Mouse (Mus musculus): Measurements from ENCODE around the gene Tle3. TPM values are rescaled to one million over a fixed set of nuclear protein-coding genes. Genes with fewer than 3 reads are reported as not detected.

The Tle3 gene
- polyA plus RNA-seq, 1 experiment from 2014 or later: 11.4 TPM

DNA sequence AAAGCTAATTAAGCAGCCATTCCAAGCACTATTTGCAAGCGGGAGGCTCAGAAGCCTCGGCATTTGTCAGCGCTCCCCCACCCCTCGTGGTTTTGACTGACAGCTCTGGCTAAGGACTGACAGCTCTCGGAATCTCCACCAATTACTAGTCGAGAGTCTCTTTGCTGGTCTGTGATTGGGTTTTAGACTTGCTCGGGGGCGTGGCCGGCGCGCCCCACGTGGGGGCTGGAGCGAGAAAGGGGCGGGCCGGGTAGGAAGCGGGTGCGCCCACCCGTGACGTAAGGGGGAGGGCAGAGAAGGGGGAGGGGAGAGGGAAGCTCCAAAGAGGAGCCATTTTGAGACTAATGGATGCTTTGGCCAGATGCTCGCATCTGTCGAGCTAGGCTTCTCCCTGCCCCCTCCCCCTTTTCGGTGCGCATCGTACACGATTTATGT, 1.7 kb upstream of the Tle3 start:
- peaks cover 28% of the 10 kb centered on the region for H3K27me3 ChIP-seq (ENCODE audit: control insufficient read depth, insufficient read depth, low read length)
- H3K4me2 ChIP-seq: peak overlapping the region; percentile 96
- WGBS (ENCODE audit: insufficient replicate concordance): under 1% methylated on average over 21 of the region's 25 CpGs
- peak; percentile 79 for ATAC-seq (replicated peaks; ENCODE audit: insufficient number of reproducible peaks, low FRiP score, low TSS enrichment)
- peak overlapping the region; percentile 76; the same call in 1 of the 2 replicates for H3K27ac ChIP-seq (ENCODE audit: low read depth, low read length)
- H3K36me3 ChIP-seq (ENCODE audit: control insufficient read depth, insufficient read depth, low read length): no peaks in the 10 kb centered on the region
- H3K9ac ChIP-seq (ENCODE audit: low read depth, low read length): peak overlapping the region; percentile 73
- H3K4me3 ChIP-seq (ENCODE audit: low read depth, low read length): peak overlapping the region; percentile 59
- H3K9me3 ChIP-seq (replicated peaks; ENCODE audit: control insufficient read depth, low read length): no peaks in the 10 kb centered on the region
- peaks cover 37% of the 10 kb centered on the region for H3K4me1 ChIP-seq (ENCODE audit: control insufficient read depth, insufficient read depth, low read length)

DNA sequence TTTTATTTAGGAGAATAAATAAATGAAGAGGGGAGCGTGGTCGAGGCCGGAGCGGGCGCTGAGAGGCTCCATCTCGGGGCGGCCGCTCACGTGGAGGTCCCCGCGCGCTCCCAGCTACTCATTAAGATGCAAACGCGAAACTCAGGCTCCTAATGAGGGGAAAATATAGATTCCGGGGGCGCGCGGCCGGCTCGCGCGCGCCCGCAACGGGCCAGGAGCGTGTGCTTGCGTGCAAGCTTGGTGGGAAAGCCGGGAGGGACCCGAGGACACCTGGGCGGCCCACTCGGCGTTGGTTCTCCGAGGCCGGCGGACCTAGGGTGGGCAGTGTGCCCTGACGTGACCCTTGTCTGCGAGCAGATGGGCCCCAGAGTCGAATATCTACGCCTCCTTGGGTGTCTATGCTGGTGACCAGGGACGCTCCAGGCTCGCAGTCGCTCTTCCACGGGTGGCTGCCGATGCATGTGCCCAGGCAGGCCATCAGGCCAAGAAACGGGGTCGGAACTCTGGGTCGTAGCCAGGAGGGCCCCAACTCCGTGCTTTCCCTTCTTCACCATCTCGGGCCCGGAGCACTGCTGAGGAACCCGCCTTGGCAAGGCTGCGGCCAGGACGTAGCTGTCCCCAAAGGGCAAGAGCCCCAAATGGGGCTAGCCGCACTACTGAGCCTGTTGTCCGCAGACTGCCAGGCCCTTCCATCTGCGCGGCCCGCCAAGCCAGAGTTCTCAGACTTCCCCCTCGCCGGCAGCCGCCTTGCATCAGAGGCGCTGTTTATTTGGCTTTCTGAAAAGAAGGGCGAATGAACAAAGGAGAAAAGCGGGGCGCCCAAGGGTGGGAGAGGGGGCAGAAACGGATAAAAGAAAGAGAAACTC, 1.0 kb upstream of the Tle3 start:
- Histone ChIP-seq H3K9ac (ENCODE audit: low read depth, low read length) (peak overlapping the region; percentile 73), H3K36me3 (ENCODE audit: control insufficient read depth, insufficient read depth, low read length) (no peaks in the 10 kb centered on the region), H3K9me3 (replicated peaks; ENCODE audit: control insufficient read depth, low read length) (no peaks in the 10 kb centered on the region), H3K4me2 (peak overlapping the region; percentile 96), H3K4me1 (ENCODE audit: control insufficient read depth, insufficient read depth, low read length) (peaks cover 40% of the 10 kb centered on the region), H3K27me3 (ENCODE audit: control insufficient read depth, insufficient read depth, low read length) (peaks cover 24% of the 10 kb centered on the region), H3K27ac (ENCODE audit: low read depth, low read length) (peak overlapping the region; percentile 76), H3K4me3 (ENCODE audit: low read depth, low read length) (peak overlapping the region; percentile 59)
- under 1% methylated on average over 66 of the region's 66 CpGs for WGBS (ENCODE audit: insufficient replicate concordance)
- peak; percentile 5; the same call in 1 of the 2 replicates for ATAC-seq (replicated peaks; ENCODE audit: insufficient number of reproducible peaks, low FRiP score, low TSS enrichment)

DNA sequence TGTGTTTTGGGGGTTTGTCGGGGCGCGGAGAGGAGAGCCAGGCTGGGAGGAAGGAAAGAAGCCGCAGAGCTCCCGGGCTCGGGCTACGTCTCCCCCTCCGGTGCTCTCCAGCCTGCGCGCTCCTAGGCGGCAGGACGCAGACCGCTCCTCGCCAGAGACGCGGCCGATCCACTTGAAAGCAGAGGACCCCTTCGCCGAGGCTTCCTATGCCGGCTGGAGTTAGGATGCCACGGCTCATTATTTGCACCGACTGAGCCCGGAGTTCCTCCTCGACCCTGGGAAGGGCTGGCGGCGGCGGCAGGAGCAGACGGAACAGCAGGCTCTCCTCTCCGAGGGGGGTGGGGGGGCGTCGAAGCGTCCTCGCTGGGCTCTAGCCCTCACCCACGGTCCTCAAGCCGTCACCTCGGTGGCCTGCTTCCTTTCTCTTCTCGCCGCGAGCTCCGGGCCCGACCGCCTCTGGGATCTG, 377 bp downstream of the Tle3 start:
- Histone ChIP-seq H3K4me3 (ENCODE audit: low read depth, low read length) (peak overlapping the region; percentile 88), H3K9ac (ENCODE audit: low read depth, low read length) (peak overlapping the region; percentile 93), H3K9me3 (replicated peaks; ENCODE audit: control insufficient read depth, low read length) (no peaks in the 10 kb centered on the region), H3K27ac (ENCODE audit: low read depth, low read length) (peak overlapping the region; percentile 82), H3K4me2 (peak overlapping the region; percentile 96), H3K27me3 (ENCODE audit: control insufficient read depth, insufficient read depth, low read length) (peaks cover 23% of the 10 kb centered on the region), H3K36me3 (ENCODE audit: control insufficient read depth, insufficient read depth, low read length) (no peaks in the 10 kb centered on the region), H3K4me1 (ENCODE audit: control insufficient read depth, insufficient read depth, low read length) (peaks cover 55% of the 10 kb centered on the region)
- ATAC-seq (replicated peaks; ENCODE audit: insufficient number of reproducible peaks, low FRiP score, low TSS enrichment): peak; percentile 18; the same call in 1 of the 2 replicates
- 0% methylated on average over 40 of the region's 42 CpGs for WGBS (ENCODE audit: insufficient replicate concordance)

DNA sequence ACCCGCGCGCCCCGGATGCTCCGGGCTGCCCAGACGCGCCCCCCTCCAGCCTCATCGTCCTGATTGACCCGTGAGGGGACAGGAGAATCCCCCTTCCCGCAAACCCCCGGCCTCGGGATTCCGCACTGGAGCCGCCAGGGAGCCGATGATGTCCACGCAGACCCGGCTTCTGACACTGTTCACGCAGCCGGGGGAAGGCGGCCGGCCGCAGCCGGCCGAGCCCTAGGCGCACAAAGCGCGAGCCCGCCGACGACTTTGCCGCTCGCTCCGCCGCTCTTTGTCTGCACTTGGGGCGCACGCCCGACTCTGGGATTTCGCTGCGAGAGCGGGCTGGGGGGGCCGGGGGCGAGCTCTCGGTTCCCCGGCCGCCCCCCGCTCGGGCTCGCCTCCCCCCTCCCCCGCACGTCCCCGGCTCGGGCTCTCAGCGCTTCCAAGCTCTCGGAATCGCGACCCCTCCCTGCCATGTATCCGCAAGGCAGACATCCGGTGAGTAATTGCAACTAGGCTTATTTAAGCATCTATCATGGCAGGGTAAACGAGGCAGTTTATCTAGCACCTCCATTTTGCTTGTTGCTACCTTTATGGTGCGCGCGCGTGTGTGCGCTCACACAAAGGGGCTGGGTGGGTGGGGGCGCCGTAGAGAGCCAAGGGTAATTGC, 939 bp downstream of the Tle3 start:
- Histone ChIP-seq H3K9ac (ENCODE audit: low read depth, low read length) (peak overlapping the region; percentile 93), H3K27ac (ENCODE audit: low read depth, low read length) (peak overlapping the region; percentile 82), H3K9me3 (replicated peaks; ENCODE audit: control insufficient read depth, low read length) (no peaks in the 10 kb centered on the region), H3K36me3 (ENCODE audit: control insufficient read depth, insufficient read depth, low read length) (no peaks in the 10 kb centered on the region), H3K4me2 (peak overlapping the region; percentile 96), H3K27me3 (ENCODE audit: control insufficient read depth, insufficient read depth, low read length) (peaks cover 20% of the 10 kb centered on the region), H3K4me3 (ENCODE audit: low read depth, low read length) (peak overlapping the region; percentile 88), H3K4me1 (ENCODE audit: control insufficient read depth, insufficient read depth, low read length) (peaks cover 55% of the 10 kb centered on the region)
- WGBS (ENCODE audit: insufficient replicate concordance): under 1% methylated on average over 57 of the region's 66 CpGs
- ATAC-seq (replicated peaks; ENCODE audit: insufficient number of reproducible peaks, low FRiP score, low TSS enrichment): no peak

DNA sequence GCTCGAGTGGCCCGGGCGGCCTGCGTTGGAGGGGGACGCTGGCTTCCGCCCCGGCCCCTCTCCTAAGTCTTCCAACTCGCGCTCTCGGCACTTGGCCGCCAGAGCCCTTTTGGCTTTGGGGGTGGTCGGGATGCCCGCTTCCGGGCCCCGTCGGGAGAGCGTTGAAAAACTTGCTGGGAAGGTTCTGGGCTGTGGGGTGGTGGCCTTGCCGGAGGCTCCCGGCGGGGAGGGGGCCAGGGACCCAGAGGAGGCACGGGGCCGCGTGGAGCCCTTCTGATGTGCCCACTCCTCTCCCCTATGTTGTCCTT, 1.4 kb downstream of the Tle3 start:
- no peaks in the 10 kb centered on the region for H3K9me3 ChIP-seq (replicated peaks; ENCODE audit: control insufficient read depth, low read length)
- no peak for ATAC-seq (replicated peaks; ENCODE audit: insufficient number of reproducible peaks, low FRiP score, low TSS enrichment)
- peak overlapping the region; percentile 93 for H3K9ac ChIP-seq (ENCODE audit: low read depth, low read length)
- no peaks in the 10 kb centered on the region for H3K36me3 ChIP-seq (ENCODE audit: control insufficient read depth, insufficient read depth, low read length)
- peak overlapping the region; percentile 96 for H3K4me2 ChIP-seq
- WGBS (ENCODE audit: insufficient replicate concordance): under 1% methylated on average over 23 of the region's 23 CpGs
- peaks cover 19% of the 10 kb centered on the region for H3K27me3 ChIP-seq (ENCODE audit: control insufficient read depth, insufficient read depth, low read length)
- peak overlapping the region; percentile 82 for H3K27ac ChIP-seq (ENCODE audit: low read depth, low read length)
- H3K4me3 ChIP-seq (ENCODE audit: low read depth, low read length): peak overlapping the region; percentile 88
- peaks cover 57% of the 10 kb centered on the region for H3K4me1 ChIP-seq (ENCODE audit: control insufficient read depth, insufficient read depth, low read length)

DNA sequence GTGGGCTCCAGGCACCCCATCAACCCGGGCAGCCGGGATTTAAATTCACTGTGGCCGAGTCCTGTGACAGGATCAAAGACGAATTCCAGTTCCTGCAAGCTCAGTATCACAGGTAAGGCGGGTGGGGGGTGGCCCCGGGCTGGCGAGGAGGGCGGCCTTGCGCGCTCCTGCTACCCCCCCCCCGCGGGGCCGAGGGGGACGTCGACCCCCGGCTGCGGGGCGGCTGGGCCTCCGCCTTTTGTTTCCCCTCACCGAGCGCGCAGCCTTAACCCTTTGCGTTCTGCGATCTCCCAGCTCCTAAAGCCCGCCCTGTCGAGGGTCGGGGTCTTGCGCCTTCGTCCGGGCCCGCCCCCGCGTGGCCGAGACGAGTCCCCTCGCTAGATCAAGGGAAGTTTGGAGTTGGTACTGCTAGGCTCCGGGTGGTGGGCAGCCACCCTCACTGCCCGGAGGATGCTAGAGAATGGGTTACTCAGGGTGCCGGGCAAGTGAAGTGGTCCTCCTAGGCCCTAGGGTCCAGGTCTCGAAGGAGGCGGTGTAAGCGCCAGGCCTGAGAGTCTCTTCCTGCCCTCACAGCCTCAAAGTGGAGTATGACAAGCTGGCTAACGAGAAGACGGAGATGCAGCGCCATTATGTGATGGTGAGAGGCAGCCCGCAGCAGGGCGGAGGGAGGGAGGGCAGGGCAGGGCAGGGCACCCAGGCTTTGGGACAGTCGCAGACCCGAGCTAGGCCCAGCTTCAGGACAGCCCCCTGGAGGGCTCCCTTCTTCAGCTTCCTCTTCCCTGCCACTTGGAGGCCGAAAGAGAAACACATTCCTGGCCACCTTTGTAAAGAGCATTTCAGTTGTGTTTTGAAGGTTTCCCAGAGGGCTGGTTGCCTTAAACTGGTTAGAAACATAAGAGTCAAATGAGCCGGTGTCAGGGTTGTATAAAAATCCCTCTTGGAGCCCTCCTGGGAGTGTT, 2.1 kb downstream of the Tle3 start:
- 1% methylated on average over 40 of the region's 51 CpGs for WGBS (ENCODE audit: insufficient replicate concordance)
- Histone ChIP-seq H3K4me2 (peak overlapping the region; percentile 96), H3K27me3 (ENCODE audit: control insufficient read depth, insufficient read depth, low read length) (peaks cover 23% of the 10 kb centered on the region), H3K9me3 (replicated peaks; ENCODE audit: control insufficient read depth, low read length) (no peaks in the 10 kb centered on the region), H3K4me3 (ENCODE audit: low read depth, low read length) (peak overlapping the region; percentile 88), H3K4me1 (ENCODE audit: control insufficient read depth, insufficient read depth, low read length) (peaks cover 59% of the 10 kb centered on the region), H3K36me3 (ENCODE audit: control insufficient read depth, insufficient read depth, low read length) (no peaks in the 10 kb centered on the region), H3K27ac (ENCODE audit: low read depth, low read length) (peak overlapping the region; percentile 82), H3K9ac (ENCODE audit: low read depth, low read length) (peak overlapping the region; percentile 93)
- no peak for ATAC-seq (replicated peaks; ENCODE audit: insufficient number of reproducible peaks, low FRiP score, low TSS enrichment)

DNA sequence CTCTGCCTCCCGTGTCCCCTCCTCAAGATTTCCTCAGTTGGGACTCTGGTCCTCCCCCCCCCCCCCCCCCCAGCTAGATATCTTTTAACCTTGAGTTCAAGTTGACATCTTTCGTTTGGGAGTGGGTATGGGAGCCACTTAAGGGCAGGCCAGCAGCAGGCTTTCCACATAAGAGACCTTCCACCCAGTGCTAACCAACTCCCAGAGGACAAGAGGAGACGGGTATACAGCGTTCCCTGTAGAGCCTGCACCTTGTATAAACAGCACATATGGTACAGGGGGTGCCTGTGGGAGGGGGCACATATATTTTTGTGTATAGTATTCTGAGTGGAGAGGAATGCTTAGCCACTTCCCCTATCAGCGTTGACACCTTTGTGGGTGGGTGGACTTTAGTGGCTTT, 2.8 kb downstream of the Tle3 start:
- peak overlapping the region; percentile 96 for H3K4me2 ChIP-seq
- ATAC-seq (replicated peaks; ENCODE audit: insufficient number of reproducible peaks, low FRiP score, low TSS enrichment): no peak
- no peak overlapping the region for H3K9ac ChIP-seq (ENCODE audit: low read depth, low read length)
- no peak overlapping the region for H3K27ac ChIP-seq (ENCODE audit: low read depth, low read length)
- H3K4me3 ChIP-seq (ENCODE audit: low read depth, low read length): peak overlapping the region; percentile 88
- peaks cover 24% of the 10 kb centered on the region for H3K27me3 ChIP-seq (ENCODE audit: control insufficient read depth, insufficient read depth, low read length)
- H3K36me3 ChIP-seq (ENCODE audit: control insufficient read depth, insufficient read depth, low read length): no peaks in the 10 kb centered on the region
- no peaks in the 10 kb centered on the region for H3K9me3 ChIP-seq (replicated peaks; ENCODE audit: control insufficient read depth, low read length)
- peaks cover 59% of the 10 kb centered on the region for H3K4me1 ChIP-seq (ENCODE audit: control insufficient read depth, insufficient read depth, low read length)
- 19% methylated on average over 5 of the region's 5 CpGs for WGBS (ENCODE audit: insufficient replicate concordance)
